Mouse (Mus musculus): Measurements from ENCODE around the gene Lmo7. TPM values are rescaled to one million over a fixed set of nuclear protein-coding genes. Genes with fewer than 3 reads are reported as not detected.

The Lmo7 gene
- polyA plus RNA-seq, 1 experiment from 2014 or later = 4.4 TPM

- 83% methylated on average over 8 of the region's 8 CpGs for WGBS
- Histone ChIP-seq H3K27me3 (replicated peaks; ENCODE audit: control insufficient read depth, insufficient read depth, low read length) (no peaks in the 10 kb centered on the region), H3K4me1 (ENCODE audit: control insufficient read depth, insufficient read depth, low read length) (no peaks in the 10 kb centered on the region), H3K9ac (ENCODE audit: low read length) (no peak overlapping the region), H3K4me3 (ENCODE audit: low read depth, low read length) (no peak overlapping the region), H3K36me3 (ENCODE audit: control insufficient read depth, insufficient read depth, low read length) (no peaks in the 10 kb centered on the region), H3K4me2 (ENCODE audit: low read length) (no peak overlapping the region), H3K9me3 (replicated peaks; ENCODE audit: control insufficient read depth, low read length) (no peaks in the 10 kb centered on the region), H3K27ac (ENCODE audit: low read depth, low read length) (no peak overlapping the region)
- ATAC-seq = no peak
- DNase-seq (ENCODE audit: low spot score) = no peak
Observed at GRCm38 (mm10) chr14:101892496-101892895, 162.7 kb downstream of the Lmo7 start.

- Histone ChIP-seq H3K9me3 (replicated peaks; ENCODE audit: control insufficient read depth, low read length) (no peaks in the 10 kb centered on the region), H3K4me3 (ENCODE audit: low read depth, low read length) (no peak overlapping the region), H3K27ac (ENCODE audit: low read depth, low read length) (no peak overlapping the region), H3K27me3 (replicated peaks; ENCODE audit: control insufficient read depth, insufficient read depth, low read length) (no peaks in the 10 kb centered on the region), H3K4me2 (ENCODE audit: low read length) (no peak overlapping the region), H3K36me3 (ENCODE audit: control insufficient read depth, insufficient read depth, low read length) (no peaks in the 10 kb centered on the region), H3K4me1 (ENCODE audit: control insufficient read depth, insufficient read depth, low read length) (no peaks in the 10 kb centered on the region), H3K9ac (ENCODE audit: low read length) (no peak overlapping the region)
- DNase-seq (ENCODE audit: low spot score) (peak; percentile 8), ATAC-seq (no peak)
- 93% methylated on average over 6 of the region's 6 CpGs for WGBS
Observed at GRCm38 (mm10) chr14:101893215-101893614, 163.5 kb downstream of the Lmo7 start.

GRCm38 (mm10) chr14:101898250-101898649 is 168.5 kb downstream of the Lmo7 start:
- Histone ChIP-seq H3K4me2 (ENCODE audit: low read length) (no peak overlapping the region), H3K36me3 (ENCODE audit: control insufficient read depth, insufficient read depth, low read length) (no peaks in the 10 kb centered on the region), H3K9me3 (replicated peaks; ENCODE audit: control insufficient read depth, low read length) (no peaks in the 10 kb centered on the region), H3K4me1 (ENCODE audit: control insufficient read depth, insufficient read depth, low read length) (no peaks in the 10 kb centered on the region), H3K4me3 (ENCODE audit: low read depth, low read length) (no peak overlapping the region), H3K27me3 (replicated peaks; ENCODE audit: control insufficient read depth, insufficient read depth, low read length) (no peaks in the 10 kb centered on the region), H3K9ac (ENCODE audit: low read length) (no peak overlapping the region), H3K27ac (ENCODE audit: low read depth, low read length) (no peak overlapping the region)
- DNase-seq (ENCODE audit: low spot score) = no peak
- 90% methylated on average over 6 of the region's 6 CpGs for WGBS
- ATAC-seq = no peak

GRCm38 (mm10) chr14:101901496-101901895 is 171.7 kb downstream of the Lmo7 start:
- Histone ChIP-seq H3K36me3 (ENCODE audit: control insufficient read depth, insufficient read depth, low read length) (no peaks in the 10 kb centered on the region), H3K4me1 (ENCODE audit: control insufficient read depth, insufficient read depth, low read length) (no peaks in the 10 kb centered on the region), H3K27ac (ENCODE audit: low read depth, low read length) (no peak overlapping the region), H3K4me3 (ENCODE audit: low read depth, low read length) (no peak overlapping the region), H3K4me2 (ENCODE audit: low read length) (no peak overlapping the region), H3K9me3 (replicated peaks; ENCODE audit: control insufficient read depth, low read length) (no peaks in the 10 kb centered on the region), H3K27me3 (replicated peaks; ENCODE audit: control insufficient read depth, insufficient read depth, low read length) (no peaks in the 10 kb centered on the region), H3K9ac (ENCODE audit: low read length) (no peak overlapping the region)
- 90% methylated on average over 7 of the region's 7 CpGs for WGBS
- no peak for ATAC-seq
- no peak for DNase-seq (ENCODE audit: low spot score)

- H3K4me2 ChIP-seq (ENCODE audit: low read length) = no peak overlapping the region
- no peaks in the 10 kb centered on the region for H3K27me3 ChIP-seq (replicated peaks; ENCODE audit: control insufficient read depth, insufficient read depth, low read length)
- ATAC-seq = no peak
- DNase-seq (ENCODE audit: low spot score) = no peak
- no peaks in the 10 kb centered on the region for H3K36me3 ChIP-seq (ENCODE audit: control insufficient read depth, insufficient read depth, low read length)
- H3K4me1 ChIP-seq (ENCODE audit: control insufficient read depth, insufficient read depth, low read length) = no peaks in the 10 kb centered on the region
- WGBS = 92% methylated on average over 7 of the region's 7 CpGs
- H3K9ac ChIP-seq (ENCODE audit: low read length) = no peak overlapping the region
- no peak overlapping the region for H3K27ac ChIP-seq (ENCODE audit: low read depth, low read length)
- H3K4me3 ChIP-seq (ENCODE audit: low read depth, low read length) = no peak overlapping the region
- H3K9me3 ChIP-seq (replicated peaks; ENCODE audit: control insufficient read depth, low read length) = no peaks in the 10 kb centered on the region
Observed at GRCm38 (mm10) chr14:101901976-101902375, 172.2 kb downstream of the Lmo7 start.

- DNase-seq (ENCODE audit: low spot score) (no peak), ATAC-seq (no peak)
- no peaks in the 10 kb centered on the region for H3K9me3 ChIP-seq (replicated peaks; ENCODE audit: control insufficient read depth, low read length)
- H3K4me1 ChIP-seq (ENCODE audit: control insufficient read depth, insufficient read depth, low read length) = no peaks in the 10 kb centered on the region
- H3K4me2 ChIP-seq (ENCODE audit: low read length) = no peak overlapping the region
- 75% methylated on average over 5 of the region's 5 CpGs for WGBS
- H3K4me3 ChIP-seq (ENCODE audit: low read depth, low read length) = no peak overlapping the region
- no peaks in the 10 kb centered on the region for H3K36me3 ChIP-seq (ENCODE audit: control insufficient read depth, insufficient read depth, low read length)
- no peaks in the 10 kb centered on the region for H3K27me3 ChIP-seq (replicated peaks; ENCODE audit: control insufficient read depth, insufficient read depth, low read length)
- H3K9ac ChIP-seq (ENCODE audit: low read length) = no peak overlapping the region
- H3K27ac ChIP-seq (ENCODE audit: low read depth, low read length) = no peak overlapping the region
Observed at GRCm38 (mm10) chr14:101903722-101904121, 174.0 kb downstream of the Lmo7 start.

- peak; percentile 60 for ATAC-seq
- 71% methylated on average over 7 of the region's 7 CpGs for WGBS
- no peaks in the 10 kb centered on the region for H3K9me3 ChIP-seq (replicated peaks; ENCODE audit: control insufficient read depth, low read length)
Observed at GRCm38 (mm10) chr14:101911983-101912382, 182.2 kb downstream of the Lmo7 start.

GRCm38 (mm10) chr14:101912392-101912791 is 182.6 kb downstream of the Lmo7 start:
- ATAC-seq (no peak), DNase-seq (ENCODE audit: low spot score) (no peak)
- 75% methylated on average over 3 of the region's 3 CpGs for WGBS
- Histone ChIP-seq H3K27ac (ENCODE audit: low read depth, low read length) (no peak overlapping the region), H3K4me1 (ENCODE audit: control insufficient read depth, insufficient read depth, low read length) (no peaks in the 10 kb centered on the region), H3K36me3 (ENCODE audit: control insufficient read depth, insufficient read depth, low read length) (no peaks in the 10 kb centered on the region), H3K4me3 (ENCODE audit: low read depth, low read length) (no peak overlapping the region), H3K27me3 (replicated peaks; ENCODE audit: control insufficient read depth, insufficient read depth, low read length) (no peaks in the 10 kb centered on the region), H3K9me3 (replicated peaks; ENCODE audit: control insufficient read depth, low read length) (no peaks in the 10 kb centered on the region), H3K4me2 (ENCODE audit: low read length) (no peak overlapping the region), H3K9ac (ENCODE audit: low read length) (no peak overlapping the region)

More at GRCm38 (mm10) chr14:101911983-101912382, 182.2 kb downstream of the Lmo7 start:
- Histone ChIP-seq H3K27ac (ENCODE audit: low read depth, low read length) (no peak overlapping the region), H3K9ac (ENCODE audit: low read length) (no peak overlapping the region), H3K4me2 (ENCODE audit: low read length) (no peak overlapping the region), H3K4me3 (ENCODE audit: low read depth, low read length) (no peak overlapping the region), H3K36me3 (ENCODE audit: control insufficient read depth, insufficient read depth, low read length) (no peaks in the 10 kb centered on the region), H3K4me1 (ENCODE audit: control insufficient read depth, insufficient read depth, low read length) (no peaks in the 10 kb centered on the region), H3K27me3 (replicated peaks; ENCODE audit: control insufficient read depth, insufficient read depth, low read length) (no peaks in the 10 kb centered on the region)
- peak; percentile 54 for DNase-seq (ENCODE audit: low spot score)

GRCm38 (mm10) chr14:101914321-101914720 is 184.6 kb downstream of the Lmo7 start:
- Histone ChIP-seq H3K4me3 (ENCODE audit: low read depth, low read length) (no peak overlapping the region), H3K36me3 (ENCODE audit: control insufficient read depth, insufficient read depth, low read length) (no peaks in the 10 kb centered on the region), H3K4me1 (ENCODE audit: control insufficient read depth, insufficient read depth, low read length) (no peaks in the 10 kb centered on the region), H3K9me3 (replicated peaks; ENCODE audit: control insufficient read depth, low read length) (no peaks in the 10 kb centered on the region), H3K27ac (ENCODE audit: low read depth, low read length) (no peak overlapping the region), H3K4me2 (ENCODE audit: low read length) (no peak overlapping the region), H3K27me3 (replicated peaks; ENCODE audit: control insufficient read depth, insufficient read depth, low read length) (no peaks in the 10 kb centered on the region), H3K9ac (ENCODE audit: low read length) (no peak overlapping the region)
- ATAC-seq = no peak
- DNase-seq (ENCODE audit: low spot score) = no peak

All from forebrain, embryonic 14.5 days (tissue).